Mouse (Mus musculus): ENCODE data around the gene Epha8. TPM values are rescaled to one million over a fixed set of nuclear protein-coding genes. Genes with fewer than 3 reads are reported as not detected.

Epha8 gene
- polyA plus RNA-seq, 1 experiment from 2014 or later: 0.84 TPM

- H3K4me1 ChIP-seq (replicated peaks): no peaks in the 10 kb centered on the region; the same call in none of the 2 replicates
- no peak overlapping the region for H3K4me2 ChIP-seq (replicated peaks)
- no peaks in the 10 kb centered on the region for H3K9me3 ChIP-seq
- H3K9ac ChIP-seq: no peak overlapping the region
- ATAC-seq: no peak
- no peaks in the 10 kb centered on the region for H3K36me3 ChIP-seq
- no peak overlapping the region for H3K27ac ChIP-seq
- no peak overlapping the region for H3K4me3 ChIP-seq (replicated peaks)
- H3K27me3 ChIP-seq (replicated peaks): peaks cover 17% of the 10 kb centered on the region
- 39% methylated on average over 10 of the region's 10 CpGs for WGBS
Observed at GRCm38 (mm10) chr4:136896461-136896860, 60.2 kb downstream of the Epha8 start.

- H3K27me3 ChIP-seq (replicated peaks): peaks cover 17% of the 10 kb centered on the region
- H3K36me3 ChIP-seq: no peaks in the 10 kb centered on the region
- WGBS: 7% methylated on average over 15 of the region's 15 CpGs
- no peaks in the 10 kb centered on the region; the same call in none of the 2 replicates for H3K4me1 ChIP-seq (replicated peaks)
- no peak overlapping the region for H3K27ac ChIP-seq
- H3K4me2 ChIP-seq (replicated peaks): peak overlapping the region; percentile 20; the same call in 1 of the 2 replicates
- ATAC-seq: no peak
- H3K9ac ChIP-seq: no peak overlapping the region
- no peaks in the 10 kb centered on the region for H3K9me3 ChIP-seq
- no peak overlapping the region for H3K4me3 ChIP-seq (replicated peaks)
Observed at GRCm38 (mm10) chr4:136895861-136896260, 60.8 kb downstream of the Epha8 start.

GRCm38 (mm10) chr4:136894821-136895220, 61.8 kb downstream of the Epha8 start:
- Histone ChIP-seq H3K27me3 (replicated peaks) (peaks cover 17% of the 10 kb centered on the region), H3K36me3 (no peaks in the 10 kb centered on the region), H3K4me2 (replicated peaks) (no peak overlapping the region), H3K27ac (no peak overlapping the region), H3K9ac (no peak overlapping the region), H3K9me3 (no peaks in the 10 kb centered on the region), H3K4me1 (replicated peaks) (no peaks in the 10 kb centered on the region; the same call in none of the 2 replicates), H3K4me3 (replicated peaks) (no peak overlapping the region)
- ATAC-seq: no peak
- 67% methylated on average over 4 of the region's 4 CpGs for WGBS

GRCm38 (mm10) chr4:136893691-136894543, 62.7 kb downstream of the Epha8 start:
- Histone ChIP-seq H3K4me2 (replicated peaks) (no peak overlapping the region), H3K4me1 (replicated peaks) (no peaks in the 10 kb centered on the region; the same call in none of the 2 replicates), H3K27me3 (replicated peaks) (peaks cover 17% of the 10 kb centered on the region), H3K27ac (no peak overlapping the region), H3K36me3 (no peaks in the 10 kb centered on the region), H3K4me3 (replicated peaks) (no peak overlapping the region), H3K9me3 (no peaks in the 10 kb centered on the region), H3K9ac (no peak overlapping the region)
- ATAC-seq: no peak
- 5% methylated on average over 9 of the region's 9 CpGs for WGBS

GRCm38 (mm10) chr4:136892811-136893210, 63.8 kb downstream of the Epha8 start, which contains the start of gene C1qc:
C1qc (minus strand) TSS chr4:136893065.
- ATAC-seq: no peak
- peaks cover 17% of the 10 kb centered on the region for H3K27me3 ChIP-seq (replicated peaks)
- WGBS: 63% methylated on average over 5 of the region's 5 CpGs
- H3K9ac ChIP-seq: no peak within 1 kb of the TSS
- H3K9me3 ChIP-seq: no peaks in the 10 kb centered on the region
- H3K27ac ChIP-seq: no peak within 1 kb of the TSS
- H3K4me2 ChIP-seq (replicated peaks): no peak within 1 kb of the TSS
- no peak within 1 kb of the TSS for H3K4me3 ChIP-seq (replicated peaks)
- no peaks in the 10 kb centered on the region; the same call in 1 of the 2 replicates for H3K4me1 ChIP-seq (replicated peaks)
- H3K36me3 ChIP-seq: no peaks in the 10 kb centered on the region

GRCm38 (mm10) chr4:136892371-136892770, 64.2 kb downstream of the Epha8 start:
- Histone ChIP-seq H3K4me2 (replicated peaks) (no peak overlapping the region), H3K36me3 (no peaks in the 10 kb centered on the region), H3K9me3 (no peaks in the 10 kb centered on the region), H3K27me3 (replicated peaks) (peaks cover 17% of the 10 kb centered on the region), H3K27ac (no peak overlapping the region), H3K4me3 (replicated peaks) (no peak overlapping the region), H3K4me1 (replicated peaks) (no peaks in the 10 kb centered on the region; the same call in 1 of the 2 replicates), H3K9ac (no peak overlapping the region)
- ATAC-seq: no peak
- WGBS: 45% methylated on average over 7 of the region's 7 CpGs

GRCm38 (mm10) chr4:136891115-136891514, 65.5 kb downstream of the Epha8 start:
- Histone ChIP-seq H3K27ac (no peak overlapping the region), H3K27me3 (replicated peaks) (peaks cover 7% of the 10 kb centered on the region), H3K9ac (no peak overlapping the region), H3K36me3 (no peaks in the 10 kb centered on the region), H3K9me3 (no peaks in the 10 kb centered on the region), H3K4me1 (replicated peaks) (no peaks in the 10 kb centered on the region; the same call in 1 of the 2 replicates), H3K4me2 (replicated peaks) (no peak overlapping the region), H3K4me3 (replicated peaks) (no peak overlapping the region)
- ATAC-seq: no peak
- 85% methylated on average over 4 of the region's 4 CpGs for WGBS

- no peak overlapping the region for H3K4me2 ChIP-seq (replicated peaks)
- H3K4me3 ChIP-seq (replicated peaks): no peak overlapping the region
- H3K27ac ChIP-seq: no peak overlapping the region
- H3K9me3 ChIP-seq: no peaks in the 10 kb centered on the region
- ATAC-seq: no peak
- H3K36me3 ChIP-seq: no peaks in the 10 kb centered on the region
- no peaks in the 10 kb centered on the region for H3K4me1 ChIP-seq (replicated peaks)
- 81% methylated on average over 15 of the region's 15 CpGs for WGBS
- H3K9ac ChIP-seq: no peak overlapping the region
- H3K27me3 ChIP-seq (replicated peaks): peaks cover 7% of the 10 kb centered on the region
Observed at GRCm38 (mm10) chr4:136889981-136890380, 66.6 kb downstream of the Epha8 start.

- Histone ChIP-seq H3K36me3 (no peaks in the 10 kb centered on the region), H3K9ac (no peak overlapping the region), H3K4me1 (replicated peaks) (no peaks in the 10 kb centered on the region), H3K4me2 (replicated peaks) (no peak overlapping the region), H3K27ac (no peak overlapping the region), H3K27me3 (replicated peaks) (peaks cover 7% of the 10 kb centered on the region), H3K9me3 (no peaks in the 10 kb centered on the region), H3K4me3 (replicated peaks) (no peak overlapping the region)
- WGBS: 59% methylated on average over 5 of the region's 5 CpGs
- ATAC-seq: no peak
Observed at GRCm38 (mm10) chr4:136887714-136888113, 68.9 kb downstream of the Epha8 start.

GRCm38 (mm10) chr4:136886101-136886500, 70.5 kb downstream of the Epha8 start, which contains the start of gene C1qb:
C1qb (minus strand) TSS chr4:136886187.
- Histone ChIP-seq H3K4me2 (replicated peaks) (no peak within 1 kb of the TSS), H3K27me3 (replicated peaks) (no peaks in the 10 kb centered on the region), H3K9me3 (no peaks in the 10 kb centered on the region), H3K27ac (no peak within 1 kb of the TSS), H3K4me3 (replicated peaks) (no peak within 1 kb of the TSS), H3K9ac (no peak within 1 kb of the TSS), H3K4me1 (replicated peaks) (no peaks in the 10 kb centered on the region), H3K36me3 (no peaks in the 10 kb centered on the region)
- 76% methylated on average over 7 of the region's 7 CpGs for WGBS
- ATAC-seq: no peak
